Mouse (Mus musculus) heart, adult 2 months (tissue): Measurements from ENCODE around the gene Syt16. TPM values are rescaled to one million over a fixed set of nuclear protein-coding genes. Genes with fewer than 3 reads are reported as not detected.

Experiments used
- DNase-seq, 2 experiments: peaks; one replicate each; pipeline ENCODE4 v3.0.0; 2021
- H3K27ac ChIP-seq: fragments of 200-600 bp; 2 replicates; pipeline ENCODE4 v1.8.1; 2022
- H3K27me3 ChIP-seq: fragments of 200-500 bp; 2 replicates; pipeline ENCODE4 v1.6.1; 2012; ENCODE audit warnings: mild to moderate bottlenecking, low read length, inconsistent platforms, mixed read lengths; ENCODE audit not compliant: control insufficient read depth, insufficient read depth
- H3K36me3 ChIP-seq: fragments of 200-500 bp; 2 replicates; pipeline ENCODE4 v1.6.1; 2012; ENCODE audit warnings: low read length, inconsistent platforms; ENCODE audit not compliant: control insufficient read depth, insufficient read depth
- H3K4me1 ChIP-seq: fragments of 200-500 bp; 2 replicates; pipeline ENCODE4 v1.6.1; 2011; ENCODE audit warnings: low read length; ENCODE audit not compliant: control insufficient read depth, insufficient read depth
- H3K4me3 ChIP-seq: fragments of 200-600 bp; 2 replicates; pipeline ENCODE4 v1.8.1; 2022
- H3K79me2 ChIP-seq: fragments of 200-500 bp; replicated peaks from 2 replicates; pipeline ENCODE4 v1.6.1; 2012; ENCODE audit warnings: mild to moderate bottlenecking, inconsistent platforms, low read length, moderate library complexity, mixed read lengths; ENCODE audit not compliant: control insufficient read depth, insufficient read depth
- H3K9ac ChIP-seq: fragments of 200-500 bp; 2 replicates; pipeline ENCODE4 v1.6.1; 2012; ENCODE audit warnings: low read depth, mild to moderate bottlenecking, control low read depth, inconsistent platforms, low read length, mixed read lengths
- CTCF ChIP-seq: fragments of 200-600 bp; IDR thresholded peaks from 2 replicates; pipeline ENCODE4 v1.8.1; 2022; ENCODE audit warnings: antibody characterized with exemption, mild to moderate bottlenecking, moderate library complexity
- EP300 ChIP-seq: fragments of 200-500 bp; IDR thresholded peaks from 2 replicates; pipeline ENCODE4 v1.6.1; 2011; ENCODE audit warnings: low read depth, low read length, control low read depth; ENCODE audit not compliant: insufficient read depth
- POLR2A ChIP-seq: fragments of 200-500 bp; IDR thresholded peaks from 2 replicates; pipeline ENCODE4 v1.6.1; 2011; ENCODE audit warnings: mild to moderate bottlenecking, low read depth, low read length, control low read depth; ENCODE audit not compliant: insufficient read depth
- WGBS: fragments of 180-500 bp; shearing (Covaris S2); methylation state at CpG from one replicate; pipeline ENCODE4 v1.1.7; 2018; 5-methylcytosine and 5-hydroxymethylcytosine counted together
- intact Hi-C: fragments of 180-260 bp; cut with DNase I; formaldehyde crosslinking; loops from one replicate; pipeline ENCODE4 v1.15.1; 2025
- polyA plus RNA-seq: library from polyadenylated mRNA; depleted of rRNA; stranded (reverse); fragments of >200 nt; gene quantifications from 2 replicates; pipeline ENCODE4 v1.2.3, GENCODE M21; 2012
- total RNA-seq, 2 experiments: library from RNA; stranded (reverse); gene quantifications; 2 replicates each; pipeline ENCODE4 v1.2.3; 2021

The Syt16 gene
- total and polyA plus RNA-seq, 3 experiments: 0.10 TPM; not detected in 2

- Histone ChIP-seq H3K4me1 (peaks cover 2% of the 10 kb centered on the region; the same call in 1 of the 2 replicates), H3K4me3 (no peak overlapping the region), H3K36me3 (no peaks in the 10 kb centered on the region; the same call in 1 of the 2 replicates), H3K27me3 (no peaks in the 10 kb centered on the region), H3K9ac (no peak overlapping the region), H3K27ac (no peak overlapping the region), H3K79me2 (no peaks in the 10 kb centered on the region)
- peak; percentile 38 to 64 for DNase-seq
- TF ChIP-seq CTCF (peak; percentile 77), POLR2A (no peak), EP300 (no peak)
- intact Hi-C loops: loop anchor here (2.0 kb wide), 1 partner anchor 283 kb away; no protein-coding TSS in a partner anchor
Measured at GRCm38 (mm10) chr12:73989594-73989993, 7.9 kb upstream of the Syt16 start.

- Histone ChIP-seq H3K27me3 (peaks cover 15% of the 10 kb centered on the region), H3K27ac (no peak overlapping the region), H3K4me3 (no peak overlapping the region), H3K9ac (no peak overlapping the region), H3K79me2 (no peaks in the 10 kb centered on the region), H3K36me3 (no peaks in the 10 kb centered on the region), H3K4me1 (no peaks in the 10 kb centered on the region)
- intact Hi-C loops: no loop called here
- WGBS: 66% methylated on average over 12 of the region's 12 CpGs
- DNase-seq: no peak
- TF ChIP-seq CTCF: no peak
- no peak for TF ChIP-seq EP300
- no peak for TF ChIP-seq POLR2A
Measured at GRCm38 (mm10) chr12:73996906-73997296, 560 bp upstream of the Syt16 start.

DNA sequence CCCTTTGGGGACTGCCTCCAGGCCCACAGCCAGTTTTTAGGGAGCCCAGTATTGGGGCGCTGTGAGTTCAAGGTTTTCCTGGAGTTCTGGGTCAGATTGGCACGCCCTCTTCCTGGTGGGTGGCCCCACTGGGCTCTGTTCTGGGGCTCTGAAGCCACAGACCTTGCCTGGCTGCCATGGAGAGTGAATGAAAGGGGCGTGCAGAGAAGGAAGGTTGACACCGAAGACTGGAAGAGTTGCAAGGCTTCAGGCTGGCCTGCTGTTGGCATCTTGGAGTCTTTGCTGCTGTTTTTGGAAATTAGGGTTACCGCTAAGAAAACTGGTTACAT lies 631 bp downstream of the Syt16 start:
- H3K4me3 ChIP-seq: no peak overlapping the region

GRCm38 (mm10) chr12:74002449-74002848 lies 5.0 kb downstream of the Syt16 start:
- Histone ChIP-seq H3K27me3 (peaks cover 11% of the 10 kb centered on the region), H3K4me1 (no peaks in the 10 kb centered on the region), H3K9ac (no peak overlapping the region), H3K79me2 (no peaks in the 10 kb centered on the region), H3K27ac (no peak overlapping the region), H3K36me3 (no peaks in the 10 kb centered on the region), H3K4me3 (no peak overlapping the region)
- TF ChIP-seq EP300: no peak
- no peak for TF ChIP-seq CTCF
- intact Hi-C loops: no loop called here
- no peak for DNase-seq
- WGBS: 86% methylated on average over 9 of the region's 9 CpGs

More for the DNA sequence above, 631 bp downstream of the Syt16 start:
- intact Hi-C loops: no loop called here
- no peak overlapping the region for H3K9ac ChIP-seq
- H3K36me3 ChIP-seq: no peaks in the 10 kb centered on the region
- no peak for DNase-seq
- TF ChIP-seq EP300: no peak
- TF ChIP-seq POLR2A: no peak
- TF ChIP-seq CTCF: no peak
- H3K27me3 ChIP-seq: peaks cover 15% of the 10 kb centered on the region
- WGBS: 48% methylated on average over 5 of the region's 5 CpGs
- H3K4me1 ChIP-seq: no peaks in the 10 kb centered on the region
- H3K79me2 ChIP-seq: no peaks in the 10 kb centered on the region
- H3K27ac ChIP-seq: no peak overlapping the region

GRCm38 (mm10) chr12:74009448-74009911 lies 12.0 kb downstream of the Syt16 start:
- H3K27me3 ChIP-seq: no peaks in the 10 kb centered on the region
- no peaks in the 10 kb centered on the region for H3K79me2 ChIP-seq
- no peak overlapping the region for H3K9ac ChIP-seq
- 10% methylated on average over 8 of the region's 8 CpGs for WGBS
- no peak overlapping the region for H3K27ac ChIP-seq
- peak; percentile 21 to 34 for DNase-seq
- no peak overlapping the region for H3K4me3 ChIP-seq
- 0 out of 2 replicates have a peak, but pooled peaks have one; percentile 27 for TF ChIP-seq EP300
- peak; percentile 93 for TF ChIP-seq CTCF
- TF ChIP-seq POLR2A: no peak
- intact Hi-C loops: no loop called here
- H3K4me1 ChIP-seq: no peaks in the 10 kb centered on the region; the same call in 1 of the 2 replicates
- no peaks in the 10 kb centered on the region for H3K36me3 ChIP-seq

DNA sequence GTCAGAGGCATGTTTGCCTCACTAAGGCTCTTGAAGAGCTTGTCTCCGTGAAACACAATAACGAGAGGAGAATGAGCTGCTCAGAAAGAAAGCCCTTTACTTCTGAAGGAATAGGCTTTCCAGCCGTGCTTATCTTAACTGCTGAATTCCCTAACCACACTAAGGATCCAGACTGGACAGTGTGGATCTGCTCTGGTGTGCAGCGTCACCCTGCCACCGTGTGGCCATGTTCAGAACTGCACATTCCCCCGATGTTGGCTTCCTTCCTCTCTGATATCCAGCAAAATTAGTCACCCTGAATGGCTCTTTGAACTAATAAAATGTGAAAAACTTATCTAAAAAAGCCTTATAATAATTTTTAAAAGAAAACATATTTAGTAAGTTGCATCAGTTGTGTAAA lies 16.3 kb downstream of the Syt16 start:
- peak; percentile 77 to 90 for DNase-seq
- Histone ChIP-seq H3K27me3 (no peaks in the 10 kb centered on the region), H3K79me2 (no peaks in the 10 kb centered on the region), H3K4me1 (peaks cover 1% of the 10 kb centered on the region), H3K4me3 (no peak overlapping the region), H3K36me3 (no peaks in the 10 kb centered on the region; the same call in 1 of the 2 replicates), H3K9ac (no peak overlapping the region), H3K27ac (no peak overlapping the region)
- 0% methylated on average over 6 of the region's 6 CpGs for WGBS
- intact Hi-C loops: loop anchor here (1.0 to 5.0 kb wide), 3 partner anchors 279 to 451 kb away; no protein-coding TSS in a partner anchor
- peak; percentile 93 for TF ChIP-seq EP300
- no peak for TF ChIP-seq CTCF
- TF ChIP-seq POLR2A: no peak
